Mouse (Mus musculus) ZHBTc4 (cell line): ENCODE data around the gene Sctr.

Source experiments
- DNase-seq: peaks from one replicate; pipeline ENCODE4 v3.0.0-alpha.2; 2011; ENCODE audit warnings: low read depth, low spot score

The Sctr gene

DNA sequence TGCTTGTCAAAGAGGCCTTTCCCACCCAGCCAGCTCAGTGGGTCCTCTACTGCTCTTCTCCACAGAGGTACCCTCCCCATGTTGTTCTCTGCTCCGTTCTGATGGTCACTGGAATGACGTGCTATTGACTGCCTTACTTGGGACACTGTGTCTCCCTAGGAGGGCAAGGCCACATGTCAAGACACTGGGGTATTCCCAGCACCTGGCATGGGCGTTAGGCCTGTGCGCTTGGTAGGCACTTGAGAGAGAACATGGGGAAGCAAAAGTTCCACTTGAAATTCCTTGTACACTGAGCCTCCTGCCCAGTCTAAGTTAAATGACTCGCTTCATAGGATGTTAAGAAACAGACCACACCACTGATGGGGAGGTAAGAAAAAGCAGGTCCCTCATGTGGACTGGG is 62.4 kb downstream of the Sctr start:
- DNase-seq, result no peak

DNA sequence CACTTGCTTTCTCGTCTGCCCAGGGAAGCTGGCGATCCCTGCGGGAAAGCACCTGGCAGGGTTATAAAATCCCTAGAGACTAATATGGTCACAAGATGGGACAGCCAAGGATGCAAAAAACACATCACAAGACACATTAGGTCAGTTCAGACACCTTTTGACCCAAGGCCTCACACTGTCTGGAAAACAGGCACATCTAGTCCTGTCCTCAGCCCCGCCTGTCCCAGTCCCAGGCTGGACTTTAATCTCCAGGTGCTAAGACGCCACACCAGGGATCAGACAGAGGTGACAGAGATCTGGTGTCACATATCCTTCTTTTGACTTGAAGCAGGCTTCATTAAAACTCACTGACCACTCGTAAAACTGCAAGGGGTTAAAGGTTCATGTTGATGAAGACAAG is 63.5 kb downstream of the Sctr start:
- no peak for DNase-seq

DNA sequence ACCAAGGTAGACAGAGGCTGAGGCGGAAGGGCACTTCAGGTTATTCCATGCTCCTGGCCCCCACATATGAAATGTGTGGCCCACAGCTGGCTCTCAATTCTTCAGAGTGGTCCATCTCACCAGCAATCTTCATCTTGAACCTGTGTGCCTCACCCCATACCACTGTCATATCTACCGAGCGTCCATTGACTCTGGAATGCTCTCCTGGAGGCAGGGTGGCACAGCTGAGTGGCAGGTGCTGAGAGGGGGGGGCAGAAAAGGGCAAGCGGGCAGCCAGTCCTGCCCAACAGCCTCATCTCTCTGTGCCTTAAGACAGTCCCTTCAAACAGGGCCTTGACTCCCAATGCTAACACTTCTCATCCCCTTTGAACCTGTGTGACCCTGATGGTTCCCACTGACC is 64.4 kb downstream of the Sctr start:
- no peak for DNase-seq

DNA sequence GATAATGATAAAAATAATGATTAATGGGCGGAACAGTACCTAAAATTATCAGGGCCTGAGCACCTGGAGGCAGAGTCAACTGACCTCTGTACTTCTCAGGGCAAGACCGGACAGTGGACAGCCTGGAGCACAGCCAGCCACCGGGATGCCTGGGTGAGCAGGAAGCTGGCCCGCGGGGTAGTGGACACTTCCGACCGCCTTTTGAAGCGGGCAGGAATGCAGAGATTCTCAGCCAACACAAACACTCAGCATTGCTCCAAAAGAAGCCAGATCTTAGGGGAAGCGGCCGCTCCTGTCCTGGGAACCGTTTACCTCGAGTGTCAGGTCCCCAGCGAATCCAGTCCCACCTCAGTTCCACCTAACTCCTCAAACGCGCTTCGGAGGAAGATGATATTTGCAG is 66.2 kb downstream of the Sctr start:
- no peak for DNase-seq

DNA sequence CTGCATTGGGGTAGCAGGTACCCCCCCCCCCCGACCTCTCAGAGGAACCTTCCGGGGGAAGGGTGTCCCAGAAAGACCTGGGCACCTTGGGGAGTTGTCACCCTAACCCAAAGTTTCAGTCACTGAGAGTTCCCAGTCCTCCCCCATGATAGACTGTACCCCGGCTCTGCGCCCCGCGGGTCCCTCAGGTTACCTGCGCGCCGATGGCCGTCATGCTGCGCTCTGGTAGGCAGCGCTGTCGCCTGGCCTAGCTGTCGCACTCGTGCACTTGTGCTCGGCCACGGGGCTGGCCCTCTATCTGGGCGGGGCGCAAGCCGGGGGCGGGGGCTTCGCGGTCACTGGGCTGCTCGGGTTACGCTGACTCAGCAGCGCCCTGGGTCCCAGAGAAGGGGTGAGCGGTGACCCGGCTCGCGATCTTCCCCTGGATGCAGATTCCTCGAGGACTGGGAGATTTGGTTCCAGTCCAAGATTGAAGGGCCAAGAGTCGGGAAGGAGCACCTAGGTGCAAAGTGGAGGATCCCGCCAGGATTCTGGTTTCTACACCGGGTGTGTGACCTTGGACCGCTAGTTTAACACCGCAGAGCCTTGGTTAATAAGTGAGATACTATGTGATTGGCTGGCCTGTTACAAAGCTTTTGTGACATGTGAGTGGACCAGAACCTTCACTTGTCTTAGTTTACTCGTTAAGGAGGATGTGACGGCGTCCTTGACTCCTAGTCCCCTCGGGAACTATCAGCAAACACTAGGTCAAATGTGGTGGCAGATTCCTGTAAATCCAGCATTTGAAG is 67.0 kb downstream of the Sctr start, which contains the start of gene Tmem37:
Gene Tmem37 (minus strand): TSS at position 556 of the 788 bp plus-strand sequence.
- DNase-seq, result peak; percentile 87

DNA sequence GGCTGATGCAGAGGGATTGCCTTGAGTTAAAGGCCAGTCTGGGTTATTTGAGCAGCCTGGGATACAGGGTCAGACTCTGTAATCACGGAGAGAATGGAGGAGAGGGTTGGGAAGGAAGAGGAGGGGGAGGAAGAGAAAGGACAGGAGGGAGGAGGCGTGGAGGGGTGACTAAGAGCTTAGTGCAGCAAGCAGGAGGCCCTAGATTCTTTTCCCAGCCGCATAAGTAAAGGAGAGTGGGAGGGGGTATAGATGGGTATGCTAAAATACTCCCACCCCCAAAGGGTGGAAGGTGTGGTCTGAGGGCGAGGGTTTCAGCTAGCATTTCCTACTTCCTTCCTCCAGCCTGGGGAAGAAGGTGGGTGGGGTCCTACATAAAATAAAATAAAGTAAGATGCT is 67.6 kb downstream of the Sctr start:
- peak; percentile 54 for DNase-seq

DNA sequence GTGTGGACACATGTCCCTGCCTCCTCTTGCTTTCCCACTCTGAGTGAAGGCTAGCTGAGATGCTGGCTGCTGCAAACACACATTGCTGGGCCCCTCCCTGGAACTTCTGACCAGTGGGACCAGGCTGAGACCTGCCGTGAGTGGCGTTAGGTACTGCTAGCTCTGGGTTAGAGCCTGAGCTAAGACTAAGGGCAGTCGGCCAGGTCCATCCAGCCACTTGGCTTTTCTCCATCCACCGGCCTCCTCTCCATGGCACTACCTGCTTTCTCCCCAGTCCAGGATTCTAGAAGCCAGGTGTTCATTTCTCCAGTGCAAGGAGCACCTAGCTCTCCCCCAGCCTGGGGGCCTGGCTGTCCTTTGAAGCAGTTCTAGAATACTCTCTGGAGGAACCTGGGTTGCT is 68.2 kb downstream of the Sctr start:
- DNase-seq, result no peak

DNA sequence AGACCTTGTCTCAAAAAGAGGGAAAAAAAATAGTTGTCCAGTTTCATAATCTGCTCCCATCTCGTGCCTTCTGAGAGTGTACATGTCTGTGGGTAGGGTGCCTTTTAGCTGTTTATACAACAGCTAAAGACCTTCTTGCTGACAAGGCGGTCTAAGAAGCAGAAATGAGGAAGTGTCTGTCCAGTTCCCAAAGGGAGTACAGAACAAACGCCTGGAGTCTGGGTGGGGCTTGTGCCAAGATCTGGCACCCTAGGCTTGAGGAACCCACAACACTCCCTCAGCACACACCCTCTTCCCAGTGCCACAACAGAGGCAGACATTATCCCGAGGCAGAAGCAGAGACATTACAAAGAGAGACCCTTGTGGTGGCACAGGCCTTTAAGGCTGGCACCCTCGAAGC is 68.8 kb downstream of the Sctr start:
- DNase-seq, result no peak

DNA sequence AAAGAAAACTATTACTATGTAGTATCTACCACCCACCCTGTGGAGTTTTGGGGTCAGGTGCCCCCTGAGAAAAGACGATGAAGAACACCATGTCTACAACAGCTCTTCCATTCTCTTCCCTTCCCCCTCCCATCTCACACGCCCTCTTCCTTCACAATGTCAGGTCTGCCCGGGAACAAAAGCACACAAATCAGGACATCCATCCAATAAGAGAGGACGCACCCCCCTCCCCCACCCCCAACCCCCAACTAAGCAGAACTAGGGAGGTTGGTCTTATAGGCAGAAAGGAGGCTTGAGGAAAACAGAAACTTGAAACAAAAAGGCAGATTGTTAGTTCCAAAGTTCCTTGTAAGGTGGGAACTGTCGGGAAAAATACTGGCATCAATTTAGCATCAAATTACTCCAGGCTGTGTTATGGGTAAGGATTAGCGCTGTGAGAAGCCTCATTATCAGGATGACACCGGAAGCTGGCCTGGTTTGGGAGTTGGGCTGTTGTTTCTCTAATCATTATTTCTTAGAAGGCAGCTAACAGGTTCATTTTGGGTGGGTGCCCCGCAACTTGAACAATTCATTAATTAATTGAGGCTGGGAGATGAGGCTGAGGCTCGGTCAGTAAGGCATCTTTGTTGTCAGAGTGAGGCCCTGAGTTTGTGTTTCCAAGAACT is 71.2 kb downstream of the Sctr start:
- DNase-seq, result peak; percentile 61

DNA sequence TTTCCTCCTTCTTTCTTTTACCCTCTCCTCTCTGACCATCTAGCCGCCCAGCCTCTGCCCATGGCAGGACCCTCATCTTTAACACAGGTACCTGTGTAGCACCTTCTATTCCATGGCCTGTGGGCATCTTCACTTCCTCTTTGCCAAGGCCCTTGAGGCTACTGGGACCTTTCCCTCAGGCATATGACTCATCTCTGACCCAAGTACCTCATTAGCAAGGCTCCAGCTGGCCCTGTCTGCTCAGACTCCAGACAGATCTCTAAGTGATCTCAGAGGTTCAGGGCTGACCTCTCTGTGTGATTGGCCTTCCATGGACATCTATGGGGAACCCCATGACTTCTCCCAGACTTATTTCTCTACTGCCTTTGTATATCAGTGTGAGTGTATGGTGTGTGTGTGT is 73.9 kb downstream of the Sctr start:
- no peak for DNase-seq

DNA sequence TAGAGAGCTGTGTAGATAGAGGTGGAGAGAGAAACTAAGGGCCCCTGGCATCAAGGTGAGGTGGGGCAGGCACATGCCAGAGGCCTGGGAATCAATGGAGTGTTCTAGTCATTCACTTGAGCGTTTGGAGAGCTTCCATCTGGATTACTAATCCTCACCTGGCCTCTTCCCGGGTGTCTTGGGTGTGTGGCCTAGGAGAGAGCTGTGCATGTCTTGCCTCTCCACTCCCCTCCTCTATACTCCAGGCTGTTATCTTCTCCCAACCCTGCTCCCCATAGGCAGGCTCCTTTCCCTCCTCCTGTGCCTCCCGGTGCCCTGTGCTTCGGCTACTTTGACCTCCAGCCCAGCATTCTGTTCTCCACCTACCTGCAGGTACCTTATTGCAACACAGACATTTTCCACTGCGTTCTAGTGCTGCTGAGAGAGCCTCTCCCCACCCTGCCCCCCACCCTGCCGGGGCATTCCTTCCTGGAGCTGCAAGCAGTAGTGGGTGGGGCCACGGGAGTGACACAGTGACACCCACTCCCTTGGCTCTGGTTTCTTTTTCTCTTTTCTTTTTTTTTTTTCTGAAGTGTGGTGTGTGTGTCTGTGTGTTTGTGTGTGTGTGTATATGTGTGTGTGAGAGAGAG is 76.4 kb downstream of the Sctr start:
- DNase-seq, result peak; percentile 87

DNA sequence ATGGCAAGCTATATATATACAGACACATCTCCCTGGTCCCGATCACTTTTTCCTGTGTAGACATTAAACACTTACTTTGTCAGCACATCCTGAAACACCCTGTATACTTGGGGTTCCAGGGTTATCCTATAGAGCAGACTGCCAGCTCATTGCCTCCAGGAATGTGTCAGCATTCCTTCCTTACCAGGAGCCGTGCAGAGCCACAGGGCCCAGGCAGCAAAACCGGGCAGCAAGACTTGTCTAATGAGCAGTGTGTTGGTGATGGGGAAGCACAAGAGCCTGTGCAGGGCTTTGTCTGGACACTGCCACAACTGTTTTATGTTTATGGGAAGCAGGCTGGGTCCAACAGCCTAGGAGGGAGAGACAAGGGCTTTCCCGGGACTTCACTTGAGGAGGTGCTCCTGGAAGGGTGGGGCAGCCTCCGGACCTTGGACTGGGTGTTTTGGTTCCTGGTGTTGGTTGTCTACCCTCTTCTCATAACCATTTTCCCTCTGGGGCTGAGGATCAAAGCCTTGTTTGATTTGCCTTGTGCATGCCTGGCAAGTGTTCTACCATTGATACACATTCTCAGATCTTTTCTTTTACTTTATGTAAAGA is 77.3 kb downstream of the Sctr start:
- peak; percentile 39 for DNase-seq

DNA sequence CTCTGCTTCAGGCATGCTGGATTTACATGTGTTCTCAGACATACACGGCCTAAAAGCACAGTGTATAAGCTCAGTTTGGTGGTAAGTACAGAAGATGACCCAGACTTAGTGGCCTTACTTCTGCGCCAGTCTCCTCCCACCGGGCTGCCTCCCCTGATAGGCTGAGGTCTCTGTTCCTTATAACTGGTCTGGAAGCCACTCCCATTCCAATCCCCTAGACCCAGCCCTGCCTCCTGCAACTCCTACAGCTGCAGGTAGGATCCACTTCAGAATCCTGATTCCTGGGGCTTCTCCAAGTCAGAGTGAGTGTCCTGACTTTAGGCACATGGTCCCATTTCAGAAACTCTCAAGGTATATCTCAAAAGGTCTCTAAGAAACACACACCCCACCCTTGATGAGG is 79.0 kb downstream of the Sctr start:
- peak; percentile 93 for DNase-seq

DNA sequence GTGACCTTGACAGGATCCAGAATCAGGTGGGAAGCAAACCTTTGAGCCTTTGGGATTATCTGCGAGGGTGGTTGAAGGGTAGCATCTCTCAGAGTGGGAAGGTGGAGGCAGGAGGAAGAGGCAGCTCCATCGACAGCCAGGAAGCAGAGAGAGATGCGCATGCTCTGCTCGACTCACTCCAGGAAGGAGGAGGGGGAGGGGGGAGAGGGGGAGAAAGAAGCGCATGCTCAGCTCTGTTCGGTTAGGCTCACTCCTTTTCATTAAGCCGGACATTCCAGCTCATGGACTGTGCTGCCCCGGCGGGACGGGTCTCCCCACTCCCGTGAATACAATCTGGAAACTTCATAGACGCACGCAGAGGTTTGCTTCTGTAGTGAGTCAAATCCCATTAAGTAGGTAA is 80.0 kb downstream of the Sctr start:
- DNase-seq, result peak; percentile 82

DNA sequence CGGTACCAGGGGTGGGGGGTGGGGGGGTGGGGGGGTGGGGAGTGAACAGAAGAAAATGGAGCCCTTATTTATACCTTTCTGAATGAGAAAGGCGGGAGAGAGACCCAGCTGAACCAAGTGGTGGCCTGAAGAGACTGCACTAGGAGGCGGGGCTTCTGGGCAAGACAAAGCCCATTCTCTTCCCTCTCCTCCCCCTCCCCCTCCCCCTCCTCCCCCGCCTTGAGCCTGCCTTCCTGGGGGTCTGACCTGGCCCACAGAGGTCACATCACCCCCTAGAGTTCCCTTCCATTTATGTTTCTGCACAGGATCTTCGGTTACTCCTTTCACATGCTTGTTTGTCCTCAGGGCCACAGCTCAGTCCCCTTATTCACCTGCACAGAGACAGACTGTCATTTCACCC is 82.5 kb downstream of the Sctr start:
- DNase-seq, result peak; percentile 73

DNA sequence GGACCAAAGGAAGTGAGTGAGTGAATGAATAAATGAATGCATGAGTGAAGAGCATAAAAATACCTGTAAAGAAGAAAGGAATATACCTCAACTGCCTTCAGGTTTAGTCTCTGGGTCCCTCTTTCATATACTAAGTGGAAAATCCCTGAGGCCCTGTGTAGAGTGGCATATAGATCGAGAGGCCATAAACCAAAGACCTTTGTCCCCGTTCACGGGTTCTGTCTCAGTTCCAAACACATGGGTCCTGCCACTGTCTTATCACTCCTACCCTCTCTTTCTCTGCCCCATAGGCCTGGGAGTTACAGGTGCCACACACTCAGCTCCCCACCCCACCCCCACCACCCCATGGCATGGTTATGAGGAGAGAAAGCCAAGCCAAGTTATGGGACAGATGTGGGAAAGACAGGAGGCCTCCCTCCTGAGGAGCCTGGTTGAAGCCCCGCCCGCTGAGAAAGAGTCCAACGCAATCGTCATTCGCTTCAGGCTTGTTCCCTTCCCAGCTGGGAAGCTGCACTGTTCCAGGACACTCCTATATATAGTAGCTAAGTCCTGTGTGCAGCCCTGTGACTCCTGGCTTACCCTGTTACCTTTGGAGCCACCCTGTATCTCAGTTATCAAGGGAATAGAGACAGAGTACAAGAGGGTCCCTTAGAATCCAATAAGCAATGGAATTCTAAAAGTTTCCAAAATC is 84.3 kb downstream of the Sctr start:
- DNase-seq, result no peak

DNA sequence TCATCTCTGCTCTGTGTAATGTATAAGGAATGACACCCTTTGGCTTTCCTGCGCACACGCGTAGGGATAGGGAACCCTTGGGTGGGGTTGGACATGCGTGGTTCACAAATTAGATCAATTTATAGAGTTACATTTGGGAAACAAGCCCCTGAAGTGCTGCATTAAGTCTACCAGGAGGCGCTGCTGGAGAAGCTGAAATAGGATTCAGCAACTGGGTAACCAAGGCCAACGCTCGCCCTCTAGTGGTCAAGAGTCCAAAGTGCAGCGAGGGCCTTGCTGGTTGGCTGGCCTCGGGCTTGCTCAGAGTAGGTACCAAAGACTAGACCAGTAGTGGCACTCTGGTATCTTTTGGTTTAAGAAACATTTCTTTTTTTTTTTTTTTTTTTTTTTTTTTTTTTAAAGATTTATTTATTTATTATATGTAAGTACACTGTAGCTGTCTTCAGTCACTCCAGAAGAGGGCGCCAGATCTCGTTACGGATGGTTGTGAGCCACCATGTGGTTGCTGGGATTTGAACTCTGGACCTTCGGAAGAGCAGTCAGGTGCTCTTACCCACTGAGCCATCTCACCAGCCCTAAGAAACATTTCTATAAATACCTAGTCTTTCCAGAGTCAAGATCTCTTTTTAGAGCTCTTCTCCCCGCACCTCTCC is 86.9 kb downstream of the Sctr start:
- DNase-seq, result peak; percentile 91

DNA sequence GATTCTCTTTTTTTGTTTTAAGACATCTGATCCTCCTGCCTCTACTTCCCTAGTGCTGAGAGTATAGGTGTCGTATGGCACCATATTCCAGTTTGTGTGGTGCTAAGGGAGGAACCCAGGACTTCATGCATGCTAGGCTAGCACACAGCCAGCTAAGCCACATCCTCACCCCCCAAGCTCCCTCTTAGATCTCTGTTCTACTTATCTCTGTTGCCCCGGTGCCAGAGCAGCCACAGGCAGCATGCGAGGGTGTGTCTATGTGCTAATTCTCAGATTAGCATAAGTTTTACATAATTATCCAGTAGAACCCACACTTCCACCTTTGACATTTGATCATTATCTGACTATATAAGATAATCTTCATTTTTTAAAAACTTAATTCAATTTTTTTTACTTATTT is 88.2 kb downstream of the Sctr start:
- no peak for DNase-seq

DNA sequence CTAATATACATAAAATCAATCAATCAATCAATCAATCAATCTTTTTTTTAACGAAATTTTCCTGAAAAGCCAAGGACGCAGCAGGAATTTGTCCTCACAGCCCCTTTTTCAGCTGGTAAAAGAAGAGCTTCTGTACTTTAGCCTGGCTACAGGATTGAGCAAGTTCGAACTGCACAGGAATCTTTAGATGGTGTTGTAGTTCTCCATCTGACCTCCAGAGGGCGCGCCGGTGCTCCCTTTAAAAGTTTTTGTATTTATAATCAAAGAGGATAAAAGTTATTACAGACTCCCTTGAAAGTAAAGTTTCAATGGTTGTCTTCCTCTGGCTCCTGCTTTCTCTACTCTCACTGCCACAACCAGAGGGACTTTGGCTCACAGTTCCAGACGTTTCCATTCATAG is 91.6 kb downstream of the Sctr start:
- peak; percentile 70 for DNase-seq

DNA sequence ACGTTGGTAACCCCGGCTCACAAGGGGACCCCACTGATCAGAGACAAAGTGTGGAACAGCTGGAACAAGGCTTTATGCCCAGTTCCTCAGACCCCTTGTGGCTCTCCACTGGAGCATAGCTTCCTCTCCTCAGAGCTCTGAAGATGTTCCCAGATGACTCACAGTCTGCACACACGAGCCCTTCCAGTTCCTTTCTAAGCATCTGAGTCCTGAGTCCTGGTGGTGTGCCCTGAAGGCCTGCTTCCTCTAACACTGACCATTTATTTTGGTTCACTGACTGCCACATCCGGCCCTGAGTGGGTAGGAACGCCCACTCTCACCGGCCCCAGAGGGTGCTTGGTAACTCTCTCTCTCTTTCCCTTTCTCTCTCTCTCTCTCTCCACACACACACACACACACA is 92.8 kb downstream of the Sctr start:
- DNase-seq, result no peak

DNA sequence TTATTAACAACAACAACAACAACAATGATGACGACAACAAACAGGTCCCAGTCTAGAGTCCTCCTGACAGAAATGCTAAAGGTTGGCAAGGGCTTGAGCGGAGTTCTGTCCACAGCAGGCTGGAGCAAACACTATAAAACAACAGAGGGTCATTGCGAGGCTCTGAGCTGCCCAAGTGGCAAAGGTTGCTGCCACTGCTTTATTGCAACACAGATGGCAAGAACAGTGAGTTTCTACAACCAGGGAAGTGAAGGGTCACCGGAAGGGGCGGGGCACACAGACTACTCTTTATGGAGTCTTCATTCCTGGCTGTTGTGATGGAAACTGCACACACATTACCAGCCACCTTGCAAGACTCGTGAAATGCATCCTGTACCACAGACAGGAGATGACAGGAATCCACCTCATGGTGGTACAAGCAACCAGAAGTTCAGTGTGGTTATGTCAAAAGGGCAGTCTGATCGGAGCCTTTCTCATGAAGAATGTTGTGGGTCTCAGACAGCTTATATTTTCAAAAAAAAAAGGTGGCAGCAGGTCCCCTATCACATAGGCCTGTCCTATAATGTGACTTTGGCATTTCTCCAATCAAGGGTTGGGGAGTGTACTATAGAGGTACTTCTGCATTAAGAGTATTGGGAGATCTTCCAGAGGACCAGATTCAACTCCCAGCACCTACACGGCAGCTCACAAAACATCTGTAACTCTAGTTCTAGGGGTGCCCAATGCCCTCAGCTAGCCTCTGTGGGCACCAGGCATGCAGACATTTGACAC is 93.9 kb downstream of the Sctr start:
- DNase-seq, result no peak
